Mouse (Mus musculus): ENCODE measurements around the gene D430041D05Rik.

DNA sequence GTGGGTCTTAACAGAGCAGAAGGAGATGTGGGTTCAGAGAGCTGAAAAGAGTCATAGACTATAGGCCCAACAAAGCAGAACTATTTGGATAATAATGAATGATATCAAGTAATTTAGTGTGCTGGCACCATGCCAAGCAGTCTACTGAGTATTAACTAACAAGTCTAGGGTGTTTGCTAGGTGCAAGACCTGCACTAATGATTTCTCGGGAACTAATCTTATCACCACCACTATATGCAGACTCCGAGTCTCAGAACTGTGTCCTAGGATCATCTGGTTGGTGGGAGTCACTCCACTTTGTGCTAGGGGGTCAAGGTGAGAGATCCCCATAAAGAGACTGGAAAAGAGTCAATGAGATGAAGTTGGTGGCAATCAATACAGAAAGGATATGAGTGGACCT lies 245.2 kb downstream of the D430041D05Rik start:
- no peak for TF ChIP-seq CTCF (conservative IDR thresholded peaks at IDR 0.05; ENCODE audit: low read length)
- no peak for TF ChIP-seq POU5F1 (IDR thresholded peaks at IDR 0.05; ENCODE audit: borderline replicate concordance, low read length)
- no peak for TF ChIP-seq NANOG (IDR thresholded peaks at IDR 0.05; ENCODE audit: borderline replicate concordance, low read length)
